Mouse (Mus musculus) mammary gland, adult 2 months (tissue): Measurements from ENCODE around the gene Olfr819. TPM values are rescaled to one million over a fixed set of nuclear protein-coding genes. Genes with fewer than 3 reads are reported as not detected.

Experiments
- polyA plus RNA-seq: library from polyadenylated mRNA; depleted of rRNA; stranded (reverse); fragments of >200 nt; gene quantifications from 2 replicates; pipeline ENCODE4 v1.2.3, GENCODE M21; 2012; ENCODE audit warnings: low replicate concordance; rRNA removed

The Olfr819 gene
- not detected in 2 replicates for polyA plus RNA-seq

GRCm38 (mm10) chr10:129967166-129967565 is at the start of gene Olfr819:
Olfr819 (minus strand) TSS chr10:129967266.

DNA sequence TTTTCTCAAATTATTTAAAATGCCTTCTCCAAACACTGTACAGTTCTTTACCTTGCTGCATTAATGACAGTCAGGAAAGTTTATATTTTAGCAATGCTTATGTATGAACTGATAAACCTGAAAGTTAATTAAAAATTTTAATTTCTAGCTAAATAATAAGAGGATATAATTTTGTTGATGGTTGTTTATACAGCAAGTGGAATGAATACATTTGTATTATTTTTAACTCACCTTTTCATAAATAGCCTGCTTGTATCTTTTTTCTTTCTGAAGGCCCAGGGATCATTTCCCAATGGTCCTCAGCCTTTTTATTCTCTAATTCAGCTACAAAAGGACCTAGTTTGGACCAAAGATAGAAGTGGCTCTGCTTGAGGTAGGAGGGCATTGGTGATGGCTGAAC is 45.3 kb upstream of the Olfr819 start, which contains the start of gene Olfr820:
Gene Olfr820 (plus strand): TSS at position 301 of the 400 bp plus-strand sequence.

DNA sequence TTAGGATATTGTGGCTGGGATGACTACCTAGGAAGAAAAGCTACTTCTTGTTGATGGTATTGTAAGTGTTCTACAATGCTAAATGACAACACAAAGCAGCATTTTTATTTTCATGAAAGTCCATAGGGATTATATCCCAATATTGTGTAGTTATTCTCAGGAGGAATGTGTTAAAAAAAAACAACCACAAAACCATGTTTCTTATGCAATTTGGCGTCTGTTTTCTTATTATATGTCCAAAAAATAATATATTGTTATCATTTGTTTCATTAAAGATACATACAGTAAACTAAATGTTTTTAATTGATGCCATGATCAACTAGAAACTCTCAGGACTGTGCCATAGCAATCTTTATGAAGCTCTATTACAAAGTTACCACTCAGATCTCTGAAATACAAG is 17.9 kb upstream of the Olfr819 start, which contains the start of gene Gm10310:
Gene Gm10310 (minus strand): TSS at position 101 of the 400 bp plus-strand sequence.

GRCm38 (mm10) chr10:129976040-129976439 is 9.0 kb upstream of the Olfr819 start, which contains the start of gene Olfr247:
Olfr247 (minus strand) TSS chr10:129976140.

GRCm38 (mm10) chr10:129949000-129949399 is 18.1 kb downstream of the Olfr819 start, which contains the start of gene Olfr818:
Olfr818 (minus strand) TSS chr10:129949100.

GRCm38 (mm10) chr10:129915497-129915896 is 51.6 kb downstream of the Olfr819 start, which contains the start of gene Olfr816:
Olfr816 (minus strand) TSS chr10:129915597.

Other genes with a start within 250 kb of the Olfr819 start
- gene Olfr805, start 237.9 kb downstream of the Olfr819 start, polyA plus RNA-seq, result not detected in 2 replicates
- not detected in 2 replicates for gene Olfr806, start 225.3 kb downstream of the Olfr819 start, polyA plus RNA-seq
- gene Olfr807, start 209.5 kb downstream of the Olfr819 start, polyA plus RNA-seq, result not detected in 2 replicates
- not detected in 2 replicates for gene Olfr808, start 201.8 kb downstream of the Olfr819 start, polyA plus RNA-seq
- not detected in 2 replicates for gene Olfr809, start 192.6 kb downstream of the Olfr819 start, polyA plus RNA-seq
- not detected in 2 replicates for gene Olfr810, start 172.3 kb downstream of the Olfr819 start, polyA plus RNA-seq
- not detected in 2 replicates for gene Olfr811, start 162.9 kb downstream of the Olfr819 start, polyA plus RNA-seq
- gene Olfr812, start 121.2 kb downstream of the Olfr819 start, polyA plus RNA-seq, result not detected in 2 replicates
- not detected in 2 replicates for gene Olfr813, start 111.9 kb downstream of the Olfr819 start, polyA plus RNA-seq
- not detected in 2 replicates for gene Olfr814, start 87.4 kb downstream of the Olfr819 start, polyA plus RNA-seq
- not detected in 2 replicates for gene Olfr815, start 61.4 kb downstream of the Olfr819 start, polyA plus RNA-seq
- not detected in 2 replicates for gene Olfr816, start 51.7 kb downstream of the Olfr819 start, polyA plus RNA-seq
- gene Olfr818, start 18.2 kb downstream of the Olfr819 start, polyA plus RNA-seq, result not detected in 2 replicates
- not detected in 2 replicates for gene Olfr247, start 8.9 kb upstream of the Olfr819 start, polyA plus RNA-seq
- gene Gm10310, start 17.8 kb upstream of the Olfr819 start, polyA plus RNA-seq, result not detected in 2 replicates
- gene Olfr820, start 45.4 kb upstream of the Olfr819 start, polyA plus RNA-seq, result not detected in 2 replicates
- not detected in 2 replicates for gene Olfr821, start 63.1 kb upstream of the Olfr819 start, polyA plus RNA-seq
- gene Olfr822, start 103.9 kb upstream of the Olfr819 start, polyA plus RNA-seq, result not detected in 2 replicates
- gene Olfr823, start 148.1 kb upstream of the Olfr819 start, polyA plus RNA-seq, result not detected in 2 replicates
- not detected in 2 replicates for gene Olfr824, start 162.7 kb upstream of the Olfr819 start, polyA plus RNA-seq
- not detected in 2 replicates for gene Olfr825, start 199.5 kb upstream of the Olfr819 start, polyA plus RNA-seq
- not detected in 2 replicates for gene Olfr826, start 216.9 kb upstream of the Olfr819 start, polyA plus RNA-seq
- gene Olfr827, start 247.1 kb upstream of the Olfr819 start, polyA plus RNA-seq, result not detected in 2 replicates